Mouse (Mus musculus) left cerebral cortex, adult 8-10 months (tissue): Measurements from ENCODE around the gene C1qa. TPM values are rescaled to one million over a fixed set of nuclear protein-coding genes. Genes with fewer than 3 reads are reported as not detected.

Experiments
- DNase-seq, 2 experiments: peaks; one replicate each; pipeline ENCODE4 v3.0.0; 2022; ENCODE audit warnings: low spot score in 2 of 2
- total RNA-seq, 4 experiments: library from RNA; stranded (reverse); gene quantifications; 2 replicates each; pipeline ENCODE4 v1.2.4; 2022

Gene C1qa
- 100 to 1,000 TPM in 2 of 4 experiments, 10 to 100 TPM in 2; 39.2 to 176 (median 85.0) TPM for total RNA-seq

DNA sequence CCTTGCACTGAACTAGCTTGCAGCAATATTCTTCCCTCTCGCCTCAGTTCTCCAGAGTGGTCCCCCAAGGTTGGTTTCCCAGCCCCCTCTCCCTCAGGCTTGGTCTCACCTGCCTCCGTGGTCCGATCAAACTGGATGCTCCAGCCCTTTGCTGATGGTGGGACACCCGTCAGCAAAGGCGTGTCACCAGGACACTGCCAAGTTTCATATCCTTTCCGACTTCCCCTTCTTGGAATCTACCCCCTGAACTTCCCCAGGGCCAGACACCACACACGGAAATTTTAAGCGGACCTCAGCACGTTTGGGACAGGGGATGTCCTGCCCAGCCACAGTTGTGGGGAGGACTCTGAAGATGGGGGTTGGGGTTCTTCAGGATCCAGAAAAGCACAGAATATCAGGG, at the start of gene C1qa:
C1qa (minus strand) TSS at position 167 of the 400 bp plus-strand sequence.
- DNase-seq, result no peak

DNA sequence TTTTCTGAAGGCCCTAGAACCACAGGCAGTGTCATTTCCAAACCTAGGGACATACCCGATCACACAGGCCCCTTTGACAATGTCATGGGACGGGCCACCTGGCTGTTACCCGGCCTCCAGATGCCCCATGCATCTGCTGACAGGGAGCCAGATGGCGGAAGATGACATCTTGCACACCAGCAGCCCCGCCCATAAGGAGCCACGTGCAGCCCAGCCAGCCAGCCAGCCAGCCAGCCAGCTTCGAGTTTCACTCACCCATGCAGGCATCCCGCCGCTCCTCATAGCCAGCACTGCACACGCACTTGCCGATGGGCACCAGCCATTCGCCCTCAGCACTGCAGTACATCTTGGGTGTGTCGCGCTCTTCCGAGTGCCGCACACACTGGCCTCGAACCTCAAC, 46.8 kb upstream of the C1qa start:
- no peak for DNase-seq

DNA sequence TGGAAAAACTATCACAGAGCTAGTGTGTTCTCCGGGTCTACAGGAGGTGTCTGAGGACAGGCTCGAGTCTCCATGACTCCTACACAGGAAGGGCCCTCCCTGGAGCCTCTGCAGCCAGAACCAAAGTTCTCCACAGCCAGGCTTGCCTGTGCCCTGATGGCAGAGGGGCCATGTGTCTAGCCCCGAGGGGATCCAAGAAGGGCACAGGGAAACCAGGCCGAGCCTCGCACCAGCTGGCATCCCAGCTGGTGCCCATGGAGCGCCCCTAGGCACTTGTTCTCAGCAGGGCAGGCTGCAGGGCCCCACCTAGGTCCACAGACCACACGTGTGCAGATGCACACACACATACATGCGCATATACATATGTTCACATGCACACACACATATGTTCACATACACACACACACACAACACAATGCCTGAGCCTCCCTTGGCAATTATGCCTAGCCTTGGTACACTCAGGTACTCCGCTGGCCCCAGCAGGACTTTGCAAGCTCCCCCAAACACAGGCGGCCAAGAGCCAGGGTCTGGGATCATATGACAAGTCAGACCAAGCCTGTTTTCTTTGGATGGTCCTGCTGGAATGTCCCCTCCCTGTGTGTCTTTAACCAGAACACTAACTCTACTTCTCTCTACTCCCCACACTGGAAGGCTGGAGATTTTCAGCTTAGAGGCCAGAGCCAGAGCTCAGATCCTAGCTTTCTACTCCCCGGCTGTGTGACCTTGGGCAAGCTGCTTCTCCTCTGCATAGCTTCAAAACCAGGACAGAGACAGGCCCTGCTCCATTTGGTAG, 46.2 kb upstream of the C1qa start:
- no peak for DNase-seq

DNA sequence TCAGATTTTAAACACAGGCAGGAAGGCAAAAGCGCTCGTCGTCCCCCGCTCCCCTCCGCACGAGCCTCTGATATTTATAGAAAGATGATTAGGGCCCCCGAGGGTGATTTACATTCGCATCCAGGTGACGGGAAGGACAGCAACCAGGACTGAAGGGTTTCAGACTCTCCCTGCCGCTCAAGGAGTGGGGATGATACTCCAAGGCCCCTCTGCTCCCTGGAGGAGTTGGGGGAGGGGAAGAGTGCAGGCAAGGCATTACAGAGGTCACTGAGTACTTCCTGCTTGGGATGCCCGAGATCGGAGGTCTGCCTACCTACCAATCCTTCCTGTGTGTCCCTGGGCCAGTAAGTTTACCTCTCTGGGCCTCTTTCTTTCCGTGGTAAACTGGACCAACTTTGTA, 44.6 kb upstream of the C1qa start:
- DNase-seq, result no peak

DNA sequence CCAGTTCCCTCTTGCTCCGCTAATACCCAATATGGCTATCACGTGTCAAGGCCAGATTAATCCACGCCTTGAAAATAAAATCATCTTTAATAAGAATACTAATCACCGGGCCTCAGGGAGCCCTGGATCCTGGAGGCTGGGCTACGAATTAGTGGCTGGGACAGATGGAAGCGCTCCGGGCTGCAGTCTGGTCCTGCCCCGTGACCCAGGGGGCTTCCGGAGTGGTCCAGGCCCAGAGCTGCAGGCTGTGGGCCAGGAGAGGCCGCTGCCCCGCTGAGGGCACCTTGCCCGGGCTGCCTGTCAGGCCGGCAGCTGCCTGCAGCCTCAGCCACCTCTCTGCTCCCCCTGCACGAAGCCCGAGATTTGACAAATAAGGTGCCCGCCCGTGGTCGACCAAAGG, 44.2 kb upstream of the C1qa start:
- no peak for DNase-seq

DNA sequence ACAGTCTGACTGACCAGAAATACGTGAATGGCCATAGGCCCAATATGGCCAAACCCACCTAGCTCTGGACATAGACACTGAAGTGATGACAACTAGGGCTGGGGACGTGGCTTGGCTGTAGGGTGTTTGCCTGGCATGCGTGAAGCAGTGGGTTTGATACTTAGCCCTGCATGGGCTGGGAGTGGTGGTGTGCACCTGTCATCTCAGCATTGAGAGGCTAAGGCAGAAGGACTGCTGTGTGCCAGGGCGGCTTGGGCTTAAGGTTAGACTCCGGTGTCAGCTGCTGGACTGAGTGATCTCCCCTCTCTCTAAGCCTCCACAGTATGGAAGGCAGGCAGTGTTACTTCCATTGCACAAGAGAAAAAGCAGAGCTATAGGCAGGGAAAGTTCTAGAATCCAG, 39.3 kb upstream of the C1qa start:
- DNase-seq, result no peak

DNA sequence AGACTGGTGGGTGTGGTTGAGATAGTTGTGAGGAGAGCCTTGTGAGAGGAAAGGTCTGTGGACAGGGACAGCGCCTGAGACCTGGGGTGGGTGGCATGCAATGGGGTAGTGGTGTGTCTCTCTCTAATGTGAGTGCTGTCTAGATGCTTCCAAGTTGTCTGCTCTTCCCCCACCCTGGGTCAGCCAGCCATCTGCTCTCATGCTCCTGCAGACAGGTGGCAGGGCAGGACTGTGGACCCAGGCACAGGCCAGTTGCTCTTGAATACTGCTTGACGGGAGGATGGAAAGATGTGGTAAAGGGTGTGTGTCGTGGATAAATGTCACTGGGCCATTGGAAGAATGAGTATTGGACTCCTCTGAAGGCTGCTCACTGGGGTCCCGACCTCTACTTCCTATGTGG, 38.7 kb upstream of the C1qa start:
- DNase-seq, result no peak

DNA sequence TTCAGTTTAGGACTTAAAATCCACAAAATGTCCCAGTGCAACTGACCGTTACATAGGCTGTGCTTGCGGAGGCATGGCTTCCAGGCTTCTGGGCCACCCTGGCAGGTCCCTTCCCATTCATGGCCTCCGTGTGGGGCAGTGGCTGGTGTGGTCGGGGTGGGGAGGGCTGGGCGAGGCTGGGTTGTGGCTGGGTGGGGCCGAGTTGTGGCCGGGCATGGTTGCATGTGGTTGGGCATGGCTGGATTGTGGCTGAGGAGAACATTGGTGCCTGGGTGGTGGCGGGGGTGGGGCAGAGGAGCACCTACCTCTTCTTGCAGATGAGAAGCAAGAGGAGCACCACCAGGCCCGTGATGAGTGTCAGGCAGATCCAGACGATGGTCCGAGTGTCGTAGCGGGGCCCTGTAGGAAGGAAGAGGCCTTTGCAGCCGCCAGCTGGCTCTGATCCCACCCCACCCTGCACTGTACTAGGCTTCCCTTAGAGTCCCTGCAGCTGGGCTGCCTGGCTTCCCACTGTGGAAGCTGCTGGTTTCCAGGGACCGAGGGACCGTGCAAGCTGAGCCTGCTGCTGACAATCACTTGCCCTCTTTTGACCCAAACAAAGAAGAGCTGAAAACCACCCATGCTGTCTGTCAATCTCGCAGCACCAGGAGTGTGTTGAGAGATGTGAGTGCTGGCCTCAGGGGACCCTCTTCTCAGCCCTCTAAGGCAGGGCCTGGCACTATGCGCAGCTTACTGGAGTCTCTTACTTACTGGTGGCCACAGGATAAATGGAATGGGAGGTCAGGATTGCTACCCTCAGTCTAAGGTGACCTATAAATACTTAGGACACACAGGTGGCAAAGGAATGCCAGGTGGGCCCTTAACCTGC, 36.4 kb upstream of the C1qa start:
- no peak for DNase-seq

DNA sequence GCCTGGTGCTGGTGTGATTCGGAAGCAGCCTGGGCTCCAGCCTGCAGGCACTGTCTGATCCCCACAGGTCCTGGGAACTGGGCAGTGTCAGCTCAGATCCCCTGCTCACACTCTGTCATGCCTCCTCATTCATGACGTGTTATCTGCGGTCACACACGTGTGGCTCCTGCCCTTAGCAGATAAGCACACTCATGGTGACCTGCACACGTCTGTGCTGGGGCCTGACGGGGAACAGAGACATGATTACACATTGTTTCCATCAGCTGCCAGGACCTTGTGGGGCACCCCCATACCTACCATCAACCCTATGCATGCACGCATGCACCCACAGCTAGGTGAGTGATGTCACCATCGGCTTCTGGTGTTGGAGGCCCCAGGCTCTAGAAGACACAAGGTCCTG, 31.9 kb upstream of the C1qa start:
- DNase-seq, result no peak

DNA sequence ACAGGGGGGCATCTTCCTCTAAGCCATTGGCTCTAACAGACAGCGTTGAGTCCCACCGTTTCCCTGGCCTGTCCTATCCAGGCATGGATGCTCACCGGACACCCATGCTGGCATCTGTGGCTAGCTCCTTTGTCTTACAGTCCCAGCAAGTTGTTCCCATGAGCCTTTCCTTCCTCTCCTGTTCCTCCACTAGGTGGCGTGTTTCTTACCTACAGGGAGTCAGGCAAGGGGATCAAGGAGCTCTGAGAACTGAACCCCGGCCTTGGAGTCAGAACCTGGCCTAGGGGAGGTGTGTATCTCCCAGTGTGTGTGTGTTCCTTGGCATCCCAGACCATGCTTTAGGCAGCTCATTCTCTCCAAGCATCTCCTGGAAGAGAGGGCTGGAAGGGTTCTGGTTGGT, 30.3 kb upstream of the C1qa start:
- DNase-seq, result no peak

DNA sequence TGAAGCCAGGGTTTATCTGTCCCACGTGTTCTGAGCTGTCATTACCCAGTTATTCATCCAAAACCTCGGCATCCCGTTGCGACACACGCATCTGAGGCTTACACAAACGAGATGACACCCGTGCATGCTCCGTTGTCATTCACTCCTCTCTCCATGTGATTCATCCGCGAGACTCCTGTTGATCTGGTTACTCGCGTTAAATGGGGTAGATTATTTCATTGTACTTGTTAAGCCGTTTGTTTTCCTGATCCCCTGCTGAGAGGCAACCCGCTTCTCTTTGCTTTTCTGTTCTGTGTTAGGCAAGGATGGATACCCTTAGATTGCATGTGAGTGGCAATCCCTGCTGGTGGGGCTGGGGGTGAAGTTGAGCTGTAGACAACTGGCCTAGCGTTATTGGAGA, 27.2 kb upstream of the C1qa start:
- DNase-seq, result no peak

DNA sequence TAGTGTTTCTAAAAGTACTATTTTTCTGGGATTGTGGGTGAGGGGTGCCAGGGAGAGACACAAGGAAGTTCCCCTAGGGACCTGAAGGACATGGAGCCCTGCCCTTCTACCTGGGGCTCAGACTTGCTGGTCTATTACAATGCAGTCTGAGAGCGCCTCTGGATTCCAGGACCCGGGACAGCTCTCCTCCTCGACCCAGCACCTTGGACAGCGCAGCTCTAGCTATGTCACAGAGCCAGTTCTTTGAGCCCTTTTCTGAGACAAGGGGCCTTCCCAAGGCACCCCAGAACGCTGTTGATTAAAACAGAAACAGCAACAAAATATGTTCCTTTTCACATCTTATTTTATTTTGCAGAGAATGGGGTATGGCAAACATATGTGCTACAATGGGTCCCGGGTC, 25.9 kb upstream of the C1qa start:
- no peak for DNase-seq

DNA sequence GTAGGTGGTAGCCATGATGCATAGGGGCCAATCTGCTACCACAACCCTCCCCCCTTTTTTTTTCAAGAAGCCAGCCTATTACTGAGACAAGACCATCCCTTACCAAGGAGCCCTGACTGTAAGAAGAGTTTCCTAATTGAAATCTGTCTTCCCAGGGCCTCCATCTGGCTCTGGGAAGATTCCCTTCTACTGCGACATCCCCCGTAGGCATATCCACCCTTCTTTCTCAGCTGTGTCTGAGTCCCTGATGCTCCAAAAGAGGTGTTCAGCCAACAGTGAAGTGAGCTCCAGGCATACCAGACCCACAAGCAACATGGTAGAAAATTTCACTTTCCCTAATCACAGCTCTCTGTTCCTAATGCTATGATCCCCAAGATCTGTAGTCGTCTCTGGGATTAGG, 20.9 kb upstream of the C1qa start:
- DNase-seq, result no peak

DNA sequence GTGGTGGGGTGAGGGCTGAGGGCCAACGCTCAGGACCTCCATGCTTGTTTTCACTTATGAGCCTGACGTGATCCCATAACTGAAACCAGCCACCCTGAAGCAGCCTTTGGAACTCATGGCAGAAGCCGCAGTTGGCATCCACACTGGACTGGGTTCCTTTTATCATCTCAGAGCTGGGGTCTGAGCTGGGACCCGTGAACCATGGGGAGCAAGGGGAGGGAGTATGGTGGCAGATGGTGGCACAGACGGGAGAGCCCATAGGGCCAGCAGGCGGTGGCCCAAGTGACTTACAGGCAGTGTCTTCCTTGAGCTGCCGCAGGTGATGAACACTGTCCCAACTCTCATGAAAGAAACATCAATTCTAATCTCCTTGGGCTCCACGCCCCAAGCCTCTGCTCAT, 20.2 kb upstream of the C1qa start:
- no peak for DNase-seq

DNA sequence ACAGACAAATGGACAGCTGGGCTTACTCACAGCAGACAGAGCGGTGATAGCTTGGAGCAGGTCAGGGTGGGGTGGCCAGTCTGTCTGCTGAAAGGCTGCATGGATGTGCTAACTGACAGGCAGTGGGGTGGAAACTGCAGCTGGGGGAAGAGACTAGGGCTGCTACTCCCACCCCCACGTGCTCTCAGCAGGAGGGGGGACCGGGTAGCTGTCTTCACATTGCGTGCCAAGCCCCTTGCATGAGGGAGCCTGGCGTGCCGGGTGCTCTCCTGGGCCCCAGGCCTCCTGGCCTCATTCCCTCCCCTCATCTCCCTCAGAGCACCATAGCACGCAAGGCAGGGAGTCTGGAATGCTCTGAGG, 18.5 kb upstream of the C1qa start:
- no peak for DNase-seq

DNA sequence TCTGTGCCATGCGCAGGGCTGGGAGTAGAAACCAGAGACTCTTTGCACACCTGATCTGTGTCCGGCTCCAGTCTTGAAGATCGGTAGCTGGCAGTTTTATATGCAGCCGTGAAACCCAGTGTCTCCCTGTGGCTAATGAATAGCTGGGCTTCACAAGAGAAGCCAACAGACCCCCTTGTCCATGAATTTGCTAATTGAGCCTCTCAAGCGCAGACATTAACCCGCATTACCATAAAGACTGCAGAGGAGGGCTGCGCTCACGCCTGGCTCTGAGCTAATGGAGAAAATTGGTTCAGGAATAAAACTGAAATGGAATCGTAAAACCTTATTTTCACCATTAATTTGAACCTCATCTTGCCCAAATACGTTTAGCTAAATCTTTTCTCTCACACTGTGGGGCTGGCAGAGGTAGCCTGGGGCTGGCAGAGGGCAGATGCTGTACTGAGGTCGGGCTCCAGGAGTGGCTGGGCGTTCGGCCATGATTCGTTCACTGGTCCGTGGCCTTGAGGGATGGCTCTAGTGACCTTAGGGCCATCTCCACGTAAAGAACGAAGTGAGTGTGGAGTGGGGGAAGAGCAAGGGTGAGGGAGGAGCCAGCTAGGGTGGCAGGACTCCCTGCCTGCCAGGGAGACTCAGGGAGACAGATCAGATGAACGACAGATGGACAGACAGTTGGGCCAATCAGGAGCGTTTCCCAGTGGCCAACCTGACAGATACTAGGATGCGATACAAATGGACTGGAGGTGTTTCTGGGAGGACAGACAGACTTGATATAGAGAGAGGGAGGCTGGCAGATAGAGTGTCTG, 18.0 kb upstream of the C1qa start:
- no peak for DNase-seq

DNA sequence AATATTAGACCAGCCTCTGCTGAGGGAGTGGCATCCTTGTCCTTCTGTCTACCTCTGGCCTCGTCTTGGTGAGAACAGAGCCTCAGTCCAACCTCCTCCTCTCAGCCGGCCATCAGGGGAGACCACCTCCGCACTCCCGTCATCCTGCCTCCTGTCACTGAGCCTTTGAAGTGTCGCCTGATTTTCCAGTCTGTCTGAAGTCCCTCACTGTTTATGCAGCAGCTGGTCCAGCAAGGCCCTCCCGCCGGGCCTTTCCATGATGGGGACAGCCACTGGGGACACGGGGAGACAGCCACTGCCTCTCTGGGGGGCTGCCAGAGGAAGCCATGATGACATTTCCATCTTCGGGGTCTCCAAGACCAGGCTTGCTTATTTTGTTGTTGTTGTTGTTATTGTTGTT, 14.2 kb upstream of the C1qa start:
- DNase-seq, result no peak

DNA sequence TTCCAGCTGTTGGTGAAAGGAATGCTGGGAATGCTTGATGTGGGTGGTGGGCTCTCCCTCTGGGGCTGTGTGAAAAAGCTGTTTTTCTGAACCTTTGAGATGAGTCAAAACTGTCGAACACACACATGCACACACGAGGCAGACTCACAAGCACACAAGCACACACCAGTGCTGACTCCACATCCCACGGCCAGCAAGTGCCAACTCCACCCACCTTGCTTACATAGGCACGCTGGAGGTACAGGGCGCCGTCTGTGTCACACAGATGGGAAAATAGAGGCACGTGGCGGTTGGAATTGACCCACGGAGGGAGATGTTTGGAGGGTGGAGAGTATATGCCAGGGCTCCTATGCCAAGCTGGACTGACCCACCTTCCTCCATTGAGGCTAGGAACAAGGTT, 13.2 kb upstream of the C1qa start:
- DNase-seq, result peak in 1 of 2 experiments; percentile 50

DNA sequence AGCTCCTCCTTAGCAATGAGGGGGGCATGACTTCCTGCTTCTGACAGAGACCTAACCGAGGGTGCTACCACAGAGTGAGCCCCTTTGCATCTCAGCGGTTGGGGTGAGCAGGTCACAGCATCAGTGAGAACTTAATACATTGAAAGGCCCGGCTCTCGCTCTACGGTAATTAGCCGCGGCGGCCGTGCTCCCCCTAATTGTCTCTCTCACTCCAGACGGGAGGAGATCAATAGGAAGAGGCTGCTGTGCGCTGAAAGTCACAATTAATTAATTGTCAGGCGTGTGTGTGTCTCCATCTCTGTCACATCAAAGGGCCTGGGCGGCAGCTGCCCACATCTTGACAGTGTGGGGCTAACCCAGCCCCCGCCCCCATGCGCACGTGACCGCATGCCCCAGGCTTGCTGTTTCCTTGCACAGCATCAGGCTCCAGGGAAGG, 12.6 kb upstream of the C1qa start:
- no peak for DNase-seq

DNA sequence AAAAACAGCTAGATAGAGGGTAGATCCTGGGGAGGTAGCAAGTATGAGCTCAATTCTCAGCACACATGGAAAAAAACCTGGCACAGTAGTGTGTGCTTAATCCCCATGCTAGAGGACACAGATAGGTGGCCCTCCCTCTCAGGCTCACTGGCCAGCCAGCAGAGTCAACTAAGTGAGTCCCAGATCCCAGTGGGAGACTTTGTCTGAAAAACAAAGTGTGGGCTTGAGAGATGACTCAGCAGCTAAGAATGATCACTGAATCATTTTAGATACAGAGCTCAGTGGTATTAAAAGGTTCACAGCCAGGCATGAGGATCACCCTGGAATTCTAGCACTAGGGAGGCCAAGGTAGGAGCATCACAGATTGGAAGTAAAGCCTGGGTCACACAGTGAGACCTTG, 9.2 kb upstream of the C1qa start:
- no peak for DNase-seq

DNA sequence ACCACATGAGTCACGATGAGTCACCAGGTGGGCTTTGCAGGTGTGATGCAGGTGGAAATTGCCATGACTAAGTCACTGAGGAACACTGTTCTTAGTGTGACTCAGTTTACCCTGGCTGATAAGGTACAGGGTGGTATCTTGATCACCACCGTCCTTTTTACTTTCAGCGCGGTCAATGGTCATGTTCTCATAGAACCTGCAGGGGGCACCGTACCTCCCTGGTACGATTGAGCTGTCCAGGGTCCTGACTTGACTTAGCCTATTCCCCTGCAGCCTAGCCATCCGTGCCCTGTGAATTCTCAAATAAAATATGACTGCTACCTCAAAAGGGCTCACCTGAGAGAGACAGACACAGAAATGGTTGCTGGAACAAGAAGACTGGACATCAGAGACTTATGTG, 8.4 kb upstream of the C1qa start:
- no peak for DNase-seq
